Mouse (Mus musculus): ENCODE data around the gene Scn2b. TPM values are rescaled to one million over a fixed set of nuclear protein-coding genes. Genes with fewer than 3 reads are reported as not detected.

Gene Scn2b
- polyA plus RNA-seq, 1 experiment from 2014 or later, result 3.9 TPM

DNA sequence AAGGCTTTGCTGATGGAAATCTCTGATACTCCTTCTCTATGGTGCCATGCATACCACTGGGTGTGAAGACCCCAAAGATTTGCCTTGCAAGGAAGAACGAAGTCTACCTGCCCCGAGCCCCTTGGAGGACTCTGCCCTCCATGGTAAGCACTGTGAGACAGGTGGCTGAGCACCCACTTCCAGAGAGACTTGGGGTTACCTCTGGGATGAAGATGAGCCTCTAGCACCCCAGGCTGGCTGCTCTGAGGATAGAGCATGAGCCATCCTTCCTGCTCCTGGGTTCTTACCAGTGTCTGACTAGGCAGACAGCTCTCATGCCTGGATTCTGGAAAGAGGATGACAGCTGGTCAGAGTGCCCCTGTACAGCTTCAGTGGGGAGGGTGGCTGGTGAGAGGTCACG is 12.5 kb downstream of the Scn2b start:
- Histone ChIP-seq H3K4me2 (no peak overlapping the region), H3K36me3 (ENCODE audit: insufficient read depth) (0 out of 2 replicates have a peak, but pooled peaks cover 4% of the 10 kb centered on the region), H3K9ac (no peak overlapping the region), H3K9me3 (ENCODE audit: low read depth, low read length) (no peaks in the 10 kb centered on the region), H3K4me3 (ENCODE audit: low read depth, low read length) (no peak overlapping the region), H3K27me3 (ENCODE audit: insufficient read depth, low read length) (peaks cover 4% of the 10 kb centered on the region; the same call in 1 of the 2 replicates), H3K4me1 (ENCODE audit: insufficient read depth) (no peaks in the 10 kb centered on the region), H3K27ac (ENCODE audit: low read depth) (no peak overlapping the region)
- TF ChIP-seq CTCF (IDR thresholded peaks at IDR 0.05; ENCODE audit: low read depth), result no peak
- WGBS, result 80% methylated on average over 3 of the region's 3 CpGs
- DNase-seq (no peak), ATAC-seq (ENCODE audit: insufficient read depth) (no peak)

- H3K4me1 ChIP-seq (ENCODE audit: insufficient read depth), result no peaks in the 10 kb centered on the region
- no peaks in the 10 kb centered on the region for H3K9me3 ChIP-seq (ENCODE audit: low read depth, low read length)
- peak; percentile 75 for TF ChIP-seq CTCF (IDR thresholded peaks at IDR 0.05; ENCODE audit: low read depth)
- H3K27me3 ChIP-seq (ENCODE audit: insufficient read depth, low read length), result peaks cover 38% of the 10 kb centered on the region
- DNase-seq, result peak; percentile 72
- no peak overlapping the region for H3K4me3 ChIP-seq (ENCODE audit: low read depth, low read length)
- H3K27ac ChIP-seq (ENCODE audit: low read depth), result no peak overlapping the region
- no peaks in the 10 kb centered on the region for H3K36me3 ChIP-seq (ENCODE audit: insufficient read depth)
- no peak overlapping the region for H3K9ac ChIP-seq
- no peak for ATAC-seq (ENCODE audit: insufficient read depth)
- WGBS, result 24% methylated on average over 5 of the region's 5 CpGs
- no peak overlapping the region for H3K4me2 ChIP-seq
Measured at GRCm38 (mm10) chr9:45133484-45134310, 16.1 kb downstream of the Scn2b start.

GRCm38 (mm10) chr9:45136442-45137169 is 19.0 kb downstream of the Scn2b start:
- H3K27ac ChIP-seq (ENCODE audit: low read depth), result no peak overlapping the region
- H3K36me3 ChIP-seq (ENCODE audit: insufficient read depth), result no peaks in the 10 kb centered on the region
- H3K27me3 ChIP-seq (ENCODE audit: insufficient read depth, low read length), result peaks cover 59% of the 10 kb centered on the region
- 20% methylated on average over 7 of the region's 7 CpGs for WGBS
- DNase-seq, result no peak
- no peak for TF ChIP-seq CTCF (IDR thresholded peaks at IDR 0.05; ENCODE audit: low read depth)
- no peak overlapping the region for H3K4me2 ChIP-seq
- no peak overlapping the region for H3K4me3 ChIP-seq (ENCODE audit: low read depth, low read length)
- H3K9ac ChIP-seq, result no peak overlapping the region
- no peaks in the 10 kb centered on the region for H3K4me1 ChIP-seq (ENCODE audit: insufficient read depth)
- ATAC-seq (ENCODE audit: insufficient read depth), result no peak
- H3K9me3 ChIP-seq (ENCODE audit: low read depth, low read length), result no peaks in the 10 kb centered on the region

DNA sequence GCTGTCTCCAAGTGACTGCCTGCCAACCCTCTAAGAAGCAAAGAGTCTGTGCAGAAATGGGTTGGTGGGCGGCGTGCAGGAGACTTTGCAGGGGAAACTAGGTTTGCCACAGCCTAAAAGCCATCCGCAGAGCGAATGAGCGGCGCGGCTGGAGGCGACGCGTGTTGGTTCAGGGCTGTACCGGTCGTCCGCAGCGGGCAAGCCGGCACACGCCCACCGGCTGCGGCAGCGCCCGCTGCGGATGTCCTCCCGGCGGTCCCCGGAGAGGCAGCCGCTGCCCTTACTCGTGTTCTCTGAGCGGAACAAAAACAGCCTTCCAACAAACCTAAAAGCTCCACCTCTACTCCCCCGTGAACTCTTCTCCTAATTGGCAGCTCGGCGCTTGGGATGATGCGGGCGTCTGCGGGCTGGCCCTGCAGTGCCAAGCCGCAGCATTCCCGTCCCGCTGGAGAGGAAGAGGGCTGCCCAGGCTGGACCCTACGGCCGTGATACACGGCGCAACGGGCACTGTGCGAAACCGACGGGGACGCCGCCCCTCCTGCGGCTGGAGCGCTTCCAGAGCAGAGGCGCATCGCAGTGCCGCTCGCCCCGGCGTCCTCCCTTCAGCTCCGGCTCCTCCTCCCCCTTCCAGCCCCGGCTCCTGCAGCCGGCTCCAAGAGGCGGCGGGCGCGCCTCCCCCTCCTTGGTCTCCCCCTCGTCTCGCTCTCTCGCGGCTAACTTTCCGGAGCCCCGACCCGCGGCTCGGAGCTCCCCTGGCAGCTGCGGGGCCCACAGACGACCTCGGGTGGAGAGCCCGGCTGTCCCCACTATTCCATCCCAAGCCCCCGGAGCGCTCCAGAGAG is 20.8 kb downstream of the Scn2b start, which contains the start of gene Scn4b:
Gene Scn4b, plus strand, starts transcription at position 205 of the 842 bp plus-strand sequence.
- peak within 1 kb of the TSS; percentile 48 for H3K4me3 ChIP-seq (ENCODE audit: low read depth, low read length)
- H3K27me3 ChIP-seq (ENCODE audit: insufficient read depth, low read length), result peaks cover 66% of the 10 kb centered on the region
- DNase-seq, result peak; percentile 72
- no peak within 1 kb of the TSS for H3K27ac ChIP-seq (ENCODE audit: low read depth)
- ATAC-seq (ENCODE audit: insufficient read depth), result peak; percentile 55
- peak within 1 kb of the TSS; percentile 21; the same call in 1 of the 2 replicates for H3K9ac ChIP-seq
- H3K36me3 ChIP-seq (ENCODE audit: insufficient read depth), result no peaks in the 10 kb centered on the region
- H3K9me3 ChIP-seq (ENCODE audit: low read depth, low read length), result no peaks in the 10 kb centered on the region
- WGBS, result under 1% methylated on average over 75 of the region's 76 CpGs
- H3K4me1 ChIP-seq (ENCODE audit: insufficient read depth), result no peaks in the 10 kb centered on the region
- no peak for TF ChIP-seq CTCF (IDR thresholded peaks at IDR 0.05; ENCODE audit: low read depth)
- peak within 1 kb of the TSS; percentile 93 for H3K4me2 ChIP-seq

DNA sequence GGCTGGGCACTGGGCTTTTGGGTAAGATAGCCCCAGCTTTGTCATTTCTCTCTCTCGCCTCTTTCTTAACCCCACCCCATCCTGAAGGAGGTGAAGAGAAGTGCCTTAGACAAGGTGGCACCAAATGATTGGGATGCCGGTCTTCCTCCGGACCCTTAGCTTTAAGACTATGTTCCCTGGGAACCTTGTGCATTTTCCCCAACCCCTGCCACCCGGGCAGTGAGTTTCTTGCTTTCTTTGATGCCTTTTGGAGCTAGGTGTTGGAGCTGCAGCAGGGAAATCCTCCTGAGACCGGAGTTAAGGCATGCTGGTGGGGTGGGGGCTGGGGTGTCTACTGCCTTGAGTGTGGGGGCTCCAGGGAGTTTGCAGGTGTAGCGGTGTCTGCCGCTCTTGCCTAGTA is 21.5 kb downstream of the Scn2b start:
- TF ChIP-seq CTCF (IDR thresholded peaks at IDR 0.05; ENCODE audit: low read depth), result no peak
- Histone ChIP-seq H3K4me3 (ENCODE audit: low read depth, low read length) (peak overlapping the region; percentile 48), H3K9me3 (ENCODE audit: low read depth, low read length) (no peaks in the 10 kb centered on the region), H3K4me2 (peak overlapping the region; percentile 93), H3K27me3 (ENCODE audit: insufficient read depth, low read length) (peaks cover 70% of the 10 kb centered on the region), H3K36me3 (ENCODE audit: insufficient read depth) (no peaks in the 10 kb centered on the region), H3K4me1 (ENCODE audit: insufficient read depth) (no peaks in the 10 kb centered on the region), H3K27ac (ENCODE audit: low read depth) (no peak overlapping the region), H3K9ac (peak overlapping the region; percentile 21; the same call in 1 of the 2 replicates)
- ATAC-seq (ENCODE audit: insufficient read depth) (no peak), DNase-seq (no peak)
- WGBS, result 2% methylated on average over 7 of the region's 7 CpGs

DNA sequence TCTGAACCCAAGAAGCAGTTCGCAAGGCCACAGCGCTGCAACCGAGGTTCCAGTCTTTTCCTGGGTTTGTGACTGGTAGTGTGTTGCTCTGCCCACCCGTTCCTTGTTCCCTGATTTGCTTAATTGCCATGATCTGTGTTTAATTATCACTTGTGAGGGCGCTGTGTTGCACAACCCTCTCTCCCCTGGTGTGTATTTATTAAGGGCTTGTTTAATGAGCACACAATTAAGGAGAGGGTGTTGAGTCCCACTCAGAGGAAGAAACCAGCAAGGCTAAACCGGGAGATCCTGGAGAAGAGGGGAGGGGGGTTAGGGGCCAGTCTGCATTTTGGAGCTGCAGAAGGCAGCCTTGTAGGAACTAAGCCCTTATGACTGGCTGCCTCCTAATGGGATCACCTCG is 23.4 kb downstream of the Scn2b start:
- peaks cover 76% of the 10 kb centered on the region for H3K27me3 ChIP-seq (ENCODE audit: insufficient read depth, low read length)
- no peaks in the 10 kb centered on the region for H3K36me3 ChIP-seq (ENCODE audit: insufficient read depth)
- DNase-seq, result no peak
- H3K9me3 ChIP-seq (ENCODE audit: low read depth, low read length), result no peaks in the 10 kb centered on the region
- H3K4me1 ChIP-seq (ENCODE audit: insufficient read depth), result no peaks in the 10 kb centered on the region
- no peak overlapping the region for H3K4me3 ChIP-seq (ENCODE audit: low read depth, low read length)
- no peak overlapping the region for H3K4me2 ChIP-seq
- no peak overlapping the region for H3K9ac ChIP-seq
- no peak for TF ChIP-seq CTCF (IDR thresholded peaks at IDR 0.05; ENCODE audit: low read depth)
- no peak overlapping the region for H3K27ac ChIP-seq (ENCODE audit: low read depth)
- WGBS, result 55% methylated on average over 7 of the region's 7 CpGs
- no peak for ATAC-seq (ENCODE audit: insufficient read depth)

Measured in lung, embryonic 14.5 days (tissue).